Mouse (Mus musculus) spleen, adult 2 months (tissue): ENCODE measurements at regions not wholly inside any gene's neighbourhood (a gene's known extent, or its start where the extent isn't known, plus 50 kb on each side); places are given as distances from the start of the nearest gene placed in this dataset.

Source experiments
- CTCF ChIP-seq: fragments of 200-500 bp; IDR thresholded peaks from 2 replicates; pipeline ENCODE4 v1.5.1; 2011; ENCODE audit warnings: mild to moderate bottlenecking, inconsistent platforms; ENCODE audit not compliant: insufficient read depth, insufficient read length, insufficient replicate concordance; ENCODE audit errors: extremely low read depth
- POLR2A ChIP-seq: fragments of 200-500 bp; IDR thresholded peaks from 2 replicates; pipeline ENCODE4 v1.6.1; 2011; ENCODE audit warnings: low read depth, low read length, inconsistent platforms

DNA sequence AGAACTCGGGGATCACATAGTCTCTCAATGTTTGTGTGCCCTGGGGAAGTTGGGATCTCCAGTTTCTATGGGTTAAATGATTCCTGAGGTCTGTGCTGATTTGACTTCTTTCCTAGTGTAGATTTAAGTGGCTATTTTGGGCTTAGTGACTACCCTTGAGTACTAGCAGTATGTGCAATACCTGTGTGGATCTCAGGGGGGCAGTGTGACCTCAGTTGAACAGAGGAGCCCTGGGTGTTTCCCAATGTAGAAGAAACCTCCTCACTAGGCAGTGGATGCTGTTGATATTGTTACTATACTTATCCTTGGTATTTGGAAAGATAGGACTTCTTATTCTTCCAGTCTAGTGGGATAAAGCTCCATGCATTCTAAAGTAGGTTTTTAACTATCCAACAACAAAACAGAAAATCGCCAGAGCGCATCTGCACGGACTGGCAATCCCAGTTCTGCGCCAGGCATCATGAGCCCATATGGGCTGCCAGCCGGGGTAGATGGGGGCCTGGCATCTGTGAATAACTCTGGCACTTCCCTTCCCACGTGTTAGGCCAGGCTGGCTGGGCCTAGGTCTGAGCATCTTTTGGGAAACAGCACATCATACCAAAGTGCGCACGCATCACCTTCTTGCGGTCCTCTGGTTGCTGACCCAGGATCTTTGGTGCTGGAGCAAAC lies 72.7 kb upstream of the Tiam2 start:
- TF ChIP-seq POLR2A = no peak
- peak; percentile 4; the same call in 1 of the 2 replicates for TF ChIP-seq CTCF
